Mouse (Mus musculus) frontal cortex, postnatal 36 days (tissue): ENCODE data around the gene Lmf1.

Experiments
- DNase-seq, 2 experiments: peaks; one replicate each; pipeline ENCODE4 v3.0.0; 2022; ENCODE audit warnings: low spot score in 2 of 2

Lmf1 gene

GRCm38 (mm10) chr17:25568206-25568605 lies 10.7 kb upstream of the Lmf1 start:
- peak; percentile 53 to 63 for DNase-seq

GRCm38 (mm10) chr17:25568880-25569279 lies 10.0 kb upstream of the Lmf1 start:
- DNase-seq, result peak; percentile 42 to 59

GRCm38 (mm10) chr17:25569833-25570647 lies 8.8 kb upstream of the Lmf1 start:
- DNase-seq, result peak; percentile 34 to 42

GRCm38 (mm10) chr17:25570648-25571452 lies 8.0 kb upstream of the Lmf1 start, which contains the start of gene Sox8:
Sox8 (minus strand) TSS chr17:25570686.
- peak; percentile 92 to 93 for DNase-seq

GRCm38 (mm10) chr17:25571453-25571820 lies 7.4 kb upstream of the Lmf1 start:
- DNase-seq, result no peak

GRCm38 (mm10) chr17:25575208-25575971 lies 3.5 kb upstream of the Lmf1 start:
- peak; percentile 47 to 48 for DNase-seq

- DNase-seq, result no peak
These were observed 2.9 kb upstream of the Lmf1 start for GRCm38 (mm10) chr17:25576034-25576433.

- DNase-seq, result peak in 1 of 2 experiments; percentile 14
These were observed 1.6 kb upstream of the Lmf1 start for GRCm38 (mm10) chr17:25577263-25577662.

GRCm38 (mm10) chr17:25577702-25578101 lies 1.2 kb upstream of the Lmf1 start:
- DNase-seq, result no peak

GRCm38 (mm10) chr17:25579332-25580047 lies 605 bp downstream of the Lmf1 start:
- no peak for DNase-seq

GRCm38 (mm10) chr17:25582076-25582475 lies 3.2 kb downstream of the Lmf1 start:
- DNase-seq, result no peak

GRCm38 (mm10) chr17:25583099-25583498 lies 4.2 kb downstream of the Lmf1 start:
- DNase-seq, result no peak

GRCm38 (mm10) chr17:25583858-25584257 lies 5.0 kb downstream of the Lmf1 start:
- DNase-seq, result no peak

GRCm38 (mm10) chr17:25584646-25585045 lies 5.8 kb downstream of the Lmf1 start:
- DNase-seq, result no peak

- no peak for DNase-seq
These were observed 11.2 kb downstream of the Lmf1 start for GRCm38 (mm10) chr17:25590068-25590467.

- no peak for DNase-seq
These were observed 12.1 kb downstream of the Lmf1 start for GRCm38 (mm10) chr17:25590985-25591384.

- DNase-seq, result no peak
These were observed 13.5 kb downstream of the Lmf1 start for GRCm38 (mm10) chr17:25592336-25592735.

GRCm38 (mm10) chr17:25593411-25594261 lies 14.8 kb downstream of the Lmf1 start:
- DNase-seq, result no peak

GRCm38 (mm10) chr17:25595495-25595894 lies 16.6 kb downstream of the Lmf1 start:
- DNase-seq, result no peak

GRCm38 (mm10) chr17:25597537-25597936 lies 18.7 kb downstream of the Lmf1 start:
- no peak for DNase-seq
